Mouse (Mus musculus) limb, embryonic 14.5 days (tissue): Measurements from ENCODE around the gene Cep57l1. TPM values are rescaled to one million over a fixed set of nuclear protein-coding genes. Genes with fewer than 3 reads are reported as not detected.
A peak's percentile ranks its signal among the peaks of the same experiment; 100 is the strongest.

Source experiments
- ATAC-seq: fragments of 200-750 bp; cut with Nextera tagmentation; 2 replicates; pipeline ENCODE4 v1.8.0; 2017; ENCODE audit warnings: low read depth, moderate number of reproducible peaks, moderate TSS enrichment; ENCODE audit not compliant: low FRiP score
- DNase-seq: peaks from one replicate; pipeline ENCODE4 v3.0.0-alpha.2; 2015; ENCODE audit warnings: low spot score
- H3K27ac ChIP-seq: fragments of 300-500 bp; sonication (generic); replicated peaks from 2 replicates; pipeline ENCODE4 v1.5.1; 2014; ENCODE audit warnings: low read depth, mild to moderate bottlenecking, low read length, moderate library complexity, mixed read lengths
- H3K27me3 ChIP-seq: fragments of 300-500 bp; sonication (generic); 2 replicates; pipeline ENCODE4 v1.6.1; 2014; ENCODE audit warnings: low read length, mixed read lengths; ENCODE audit not compliant: control insufficient read depth, insufficient read depth
- H3K36me3 ChIP-seq: fragments of 300-500 bp; sonication (generic); 2 replicates; pipeline ENCODE4 v1.6.1; 2014; ENCODE audit warnings: mild to moderate bottlenecking, low read length, moderate library complexity, mixed read lengths; ENCODE audit not compliant: control insufficient read depth, insufficient read depth
- H3K4me1 ChIP-seq: fragments of 300-500 bp; sonication (generic); 2 replicates; pipeline ENCODE4 v1.6.1; 2014; ENCODE audit warnings: antibody characterized with exemption, low read length, mixed read lengths; ENCODE audit not compliant: control insufficient read depth, insufficient read depth
- H3K4me2 ChIP-seq: fragments of 300-500 bp; sonication (generic); replicated peaks from 2 replicates; pipeline ENCODE4 v1.6.1; 2014; ENCODE audit warnings: low read depth, mild to moderate bottlenecking, low read length, moderate library complexity; ENCODE audit not compliant: severe bottlenecking
- H3K4me3 ChIP-seq: fragments of 300-500 bp; sonication (generic); replicated peaks from 2 replicates; pipeline ENCODE4 v1.5.1; 2014; ENCODE audit warnings: low read length
- H3K9ac ChIP-seq: fragments of 300-500 bp; sonication (generic); 2 replicates; pipeline ENCODE4 v1.6.1; 2014; ENCODE audit warnings: mild to moderate bottlenecking, low read depth, low read length, moderate library complexity; ENCODE audit not compliant: severe bottlenecking
- H3K9me3 ChIP-seq: fragments of 300-500 bp; sonication (generic); 2 replicates; pipeline ENCODE4 v1.6.1; 2016; ENCODE audit warnings: low read length; ENCODE audit not compliant: control insufficient read depth
- POLR2A ChIP-seq: fragments of 200-500 bp; IDR thresholded peaks from 2 replicates; pipeline ENCODE4 v1.8.0; 2012; ENCODE audit warnings: inconsistent platforms, mild to moderate bottlenecking, moderate library complexity, borderline replicate concordance; ENCODE audit not compliant: insufficient read depth, insufficient read length; ENCODE audit errors: extremely low read depth
- WGBS: fragments of 180-500 bp; shearing (Covaris S2); extraction: QIAGEN DNeasy Blood & Tissue Kit; methylation state at CpG from one replicate; pipeline ENCODE4 v1.1.7; 2014; 5-methylcytosine and 5-hydroxymethylcytosine counted together
- polyA plus RNA-seq, 2 experiments: library from polyadenylated mRNA; depleted of rRNA in 1 of 2; stranded (reverse) in 1 of 2; unstranded in 1 of 2; fragments of >200 nt; fragmentation: Nextera tagmentation in 1 of 2; extraction: Ambion mirVana in 1 of 2; gene quantifications; 2 replicates each; pipeline versions ENCODE4 v1.2.1 to v1.2.3; 2012 to 2014

Cep57l1 gene
- polyA plus RNA-seq, 2 experiments: 13.2 to 16.8 TPM

DNA sequence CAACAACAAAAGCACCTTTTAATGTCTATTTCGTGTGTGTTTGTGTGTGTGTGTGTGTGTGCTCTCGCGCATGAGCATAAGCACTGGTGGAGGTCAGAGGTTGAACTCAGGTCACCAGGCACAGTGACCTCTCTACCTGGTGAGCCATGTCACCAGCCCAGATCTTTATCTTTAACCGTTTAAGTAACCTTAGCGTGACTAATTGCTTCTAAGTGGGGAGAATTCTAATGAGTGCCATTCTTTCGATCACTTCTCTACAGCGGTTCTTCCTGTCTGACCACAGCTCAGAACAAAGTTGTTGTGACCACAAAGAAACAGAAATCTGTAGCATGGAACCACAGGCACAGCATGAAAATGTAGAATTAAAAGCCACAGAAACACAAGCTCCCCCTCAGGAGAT lies 98.2 kb downstream of the Cep57l1 start:
- DNase-seq (no peak), ATAC-seq (no peak)
- no peaks in the 10 kb centered on the region for H3K9me3 ChIP-seq
- H3K36me3 ChIP-seq: no peaks in the 10 kb centered on the region
- TF ChIP-seq POLR2A: no peak
- no peak overlapping the region for H3K4me2 ChIP-seq
- H3K9ac ChIP-seq: no peak overlapping the region
- no peaks in the 10 kb centered on the region for H3K27me3 ChIP-seq
- no peaks in the 10 kb centered on the region for H3K4me1 ChIP-seq
- 65% methylated on average over 7 of the region's 7 CpGs for WGBS
- H3K27ac ChIP-seq: no peak overlapping the region
- no peak overlapping the region for H3K4me3 ChIP-seq

DNA sequence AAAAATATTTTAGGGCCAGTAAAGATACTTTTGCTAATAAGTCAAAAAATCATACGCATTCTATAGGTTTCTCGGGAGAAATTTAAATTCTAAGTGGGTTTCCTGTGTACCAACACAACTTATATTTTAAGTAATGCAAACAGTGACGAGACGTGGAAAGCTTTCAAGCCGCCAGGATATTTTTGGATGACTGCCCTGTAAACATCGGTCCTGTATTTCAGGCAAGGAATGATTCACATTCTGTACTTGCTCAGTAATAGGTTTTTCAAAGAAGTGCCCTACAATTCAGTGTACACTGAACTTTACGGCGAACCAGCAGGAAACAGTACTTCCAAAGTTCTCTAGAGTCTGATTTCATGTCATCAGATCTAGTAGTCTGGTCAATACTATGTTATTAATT lies 98.9 kb downstream of the Cep57l1 start:
- TF ChIP-seq POLR2A: no peak
- no peak for DNase-seq
- Histone ChIP-seq H3K9me3 (no peaks in the 10 kb centered on the region), H3K4me2 (no peak overlapping the region), H3K27me3 (no peaks in the 10 kb centered on the region), H3K36me3 (no peaks in the 10 kb centered on the region), H3K9ac (no peak overlapping the region), H3K4me3 (no peak overlapping the region), H3K4me1 (no peaks in the 10 kb centered on the region), H3K27ac (no peak overlapping the region)
- ATAC-seq: no peak
- WGBS: 86% methylated on average over 8 of the region's 8 CpGs

DNA sequence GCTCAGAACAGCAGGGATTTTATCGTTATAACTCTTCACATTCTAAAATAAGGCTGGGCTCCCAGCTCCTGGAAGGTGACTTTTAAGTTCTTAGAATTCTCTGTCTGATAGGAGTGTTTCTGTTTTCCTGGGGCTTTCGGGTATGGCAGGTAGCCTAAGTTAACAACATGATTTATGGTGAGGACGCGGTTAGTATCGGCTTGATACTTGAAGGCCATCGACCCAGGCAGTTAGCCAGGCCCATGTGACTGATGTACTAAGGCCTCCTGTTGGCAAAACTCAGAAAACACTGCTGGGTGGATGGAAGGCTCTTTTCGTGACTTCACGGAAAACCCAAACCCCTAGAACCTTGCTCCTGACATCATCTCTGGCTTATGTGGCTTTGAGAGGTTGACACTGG lies 100.3 kb downstream of the Cep57l1 start:
- H3K36me3 ChIP-seq: no peaks in the 10 kb centered on the region
- H3K27ac ChIP-seq: no peak overlapping the region
- H3K27me3 ChIP-seq: no peaks in the 10 kb centered on the region
- 80% methylated on average over 8 of the region's 8 CpGs for WGBS
- no peak for DNase-seq
- no peak overlapping the region for H3K4me3 ChIP-seq
- no peak overlapping the region for H3K9ac ChIP-seq
- H3K4me2 ChIP-seq: no peak overlapping the region
- ATAC-seq: no peak
- no peaks in the 10 kb centered on the region for H3K9me3 ChIP-seq
- TF ChIP-seq POLR2A: no peak
- no peaks in the 10 kb centered on the region for H3K4me1 ChIP-seq

DNA sequence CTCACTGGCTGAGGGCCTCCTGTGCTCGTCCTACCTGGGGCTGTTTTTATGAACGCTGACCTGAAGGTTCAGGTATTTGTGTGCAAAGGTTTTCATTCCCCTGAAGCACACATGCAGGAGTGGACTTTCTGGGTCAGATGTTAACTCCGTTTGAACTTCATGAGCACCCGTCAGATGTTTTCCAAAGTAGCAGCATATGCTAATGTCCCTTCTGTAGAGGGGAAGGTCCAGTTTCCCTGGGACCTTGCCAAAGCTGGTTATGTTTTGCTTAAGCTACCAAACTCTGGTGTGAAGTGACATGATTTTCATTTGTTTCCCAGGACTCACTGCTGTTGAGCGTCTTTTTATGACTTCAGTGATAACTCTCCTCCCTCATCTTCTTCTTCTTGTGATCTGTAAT lies 110.0 kb downstream of the Cep57l1 start:
- H3K4me2 ChIP-seq: no peak overlapping the region
- ATAC-seq (no peak), DNase-seq (no peak)
- H3K27ac ChIP-seq: no peak overlapping the region
- H3K4me3 ChIP-seq: no peak overlapping the region
- 87% methylated on average over 5 of the region's 5 CpGs for WGBS
- H3K27me3 ChIP-seq: no peaks in the 10 kb centered on the region
- H3K9ac ChIP-seq: no peak overlapping the region
- TF ChIP-seq POLR2A: no peak
- H3K4me1 ChIP-seq: no peaks in the 10 kb centered on the region
- H3K36me3 ChIP-seq: no peaks in the 10 kb centered on the region
- no peaks in the 10 kb centered on the region for H3K9me3 ChIP-seq

DNA sequence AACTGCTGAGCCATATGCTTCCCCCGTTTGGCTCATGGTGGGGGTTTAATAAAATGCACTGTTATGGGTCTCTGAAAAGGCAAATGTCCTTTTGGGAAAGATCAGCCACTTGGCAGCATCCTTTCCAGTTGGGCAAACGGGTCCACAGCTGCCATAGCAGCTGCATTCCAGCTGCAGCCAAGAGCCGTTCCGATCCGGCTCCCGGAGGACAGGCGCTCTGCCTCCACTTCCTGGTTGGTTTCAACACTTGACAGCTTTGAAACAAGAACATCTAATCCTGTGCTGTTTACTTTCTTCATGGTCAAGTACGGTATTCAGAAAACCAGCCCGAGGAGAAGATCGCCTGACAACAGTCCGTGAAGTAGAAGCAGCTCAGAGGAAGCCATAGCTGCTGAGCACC lies 112.6 kb downstream of the Cep57l1 start:
- 70% methylated on average over 11 of the region's 11 CpGs for WGBS
- ATAC-seq (no peak; the same call in 1 of the 2 replicates), DNase-seq (peak; percentile 47)
- H3K4me1 ChIP-seq: no peaks in the 10 kb centered on the region
- H3K27ac ChIP-seq: no peak overlapping the region
- TF ChIP-seq POLR2A: no peak
- no peaks in the 10 kb centered on the region for H3K27me3 ChIP-seq
- no peak overlapping the region for H3K4me3 ChIP-seq
- no peaks in the 10 kb centered on the region for H3K36me3 ChIP-seq
- H3K9ac ChIP-seq: no peak overlapping the region
- no peak overlapping the region for H3K4me2 ChIP-seq
- no peaks in the 10 kb centered on the region for H3K9me3 ChIP-seq

DNA sequence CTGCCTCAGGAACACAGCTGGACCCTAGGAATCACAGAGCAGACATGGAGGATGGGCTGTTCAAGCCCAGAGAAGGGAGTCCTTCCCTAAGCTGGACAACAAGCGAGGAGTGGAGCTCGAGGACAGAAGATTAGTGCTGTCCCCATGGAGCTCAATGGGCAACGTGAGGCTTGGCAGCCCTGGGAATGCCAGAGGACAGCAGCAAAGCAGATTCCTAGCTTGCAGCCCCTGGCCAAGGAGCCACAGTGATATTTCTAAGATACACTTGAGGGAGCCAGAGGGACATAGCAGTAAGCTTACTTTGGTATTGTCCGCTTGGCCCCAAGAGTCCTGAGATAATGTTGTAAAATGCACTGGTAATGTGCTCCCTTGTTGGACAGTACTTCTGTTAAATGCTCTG lies 118.7 kb downstream of the Cep57l1 start:
- no peak overlapping the region for H3K4me3 ChIP-seq
- DNase-seq (no peak), ATAC-seq (no peak)
- no peak overlapping the region for H3K27ac ChIP-seq
- H3K27me3 ChIP-seq: no peaks in the 10 kb centered on the region
- H3K4me1 ChIP-seq: no peaks in the 10 kb centered on the region
- no peak overlapping the region for H3K4me2 ChIP-seq
- TF ChIP-seq POLR2A: no peak
- H3K36me3 ChIP-seq: no peaks in the 10 kb centered on the region
- 0 out of 2 replicates have a peak, but pooled peaks cover 3% of the 10 kb centered on the region for H3K9me3 ChIP-seq
- 75% methylated on average over 4 of the region's 4 CpGs for WGBS
- no peak overlapping the region for H3K9ac ChIP-seq
